Mouse (Mus musculus): ENCODE measurements around the gene Fryl. TPM values are rescaled to one million over a fixed set of nuclear protein-coding genes. Genes with fewer than 3 reads are reported as not detected.

The Fryl gene
- polyA plus RNA-seq, 2 experiments: 26.1 to 26.7 TPM

DNA sequence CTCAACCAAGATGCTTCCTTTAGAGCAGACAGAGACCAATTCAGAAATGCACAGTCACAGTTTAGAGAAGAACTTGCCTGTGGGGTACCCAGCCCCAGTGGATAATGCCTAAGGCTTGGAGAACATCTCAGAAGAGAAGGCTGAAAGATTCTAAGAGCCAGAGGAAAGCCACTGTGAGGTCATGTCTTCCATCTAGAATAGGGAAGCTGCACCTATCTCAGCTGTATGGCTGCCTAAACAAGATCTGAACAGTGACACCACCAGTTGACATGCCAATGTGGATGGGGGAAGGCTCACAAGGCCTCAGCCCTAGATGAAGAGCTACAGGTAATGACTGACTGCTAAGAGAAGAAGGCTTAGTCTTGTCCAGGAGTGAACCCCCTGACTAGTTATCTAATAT lies 27.6 kb upstream of the Fryl start:
- no peak for ATAC-seq (ENCODE audit: low FRiP score, low read depth)
- no peak overlapping the region for H3K9ac ChIP-seq (ENCODE audit: low read depth, low read length, severe bottlenecking)
- H3K27ac ChIP-seq (replicated peaks; ENCODE audit: low read depth, low read length): no peak overlapping the region
- no peak overlapping the region for H3K4me2 ChIP-seq (replicated peaks; ENCODE audit: low read depth, low read length, severe bottlenecking)
- DNase-seq (ENCODE audit: low spot score): no peak
- H3K9me3 ChIP-seq (ENCODE audit: control insufficient read depth, low read length): no peaks in the 10 kb centered on the region
- TF ChIP-seq POLR2A (IDR thresholded peaks at IDR 0.05; ENCODE audit: borderline replicate concordance, extremely low read depth, insufficient read depth, insufficient read length): no peak
- H3K4me1 ChIP-seq (ENCODE audit: control insufficient read depth, insufficient read depth, low read length): peaks cover 4% of the 10 kb centered on the region
- no peak overlapping the region for H3K4me3 ChIP-seq (replicated peaks; ENCODE audit: low read length)
- no peaks in the 10 kb centered on the region for H3K36me3 ChIP-seq (ENCODE audit: control insufficient read depth, insufficient read depth, low read length)
- H3K27me3 ChIP-seq (ENCODE audit: control insufficient read depth, insufficient read depth, low read length): no peaks in the 10 kb centered on the region

DNA sequence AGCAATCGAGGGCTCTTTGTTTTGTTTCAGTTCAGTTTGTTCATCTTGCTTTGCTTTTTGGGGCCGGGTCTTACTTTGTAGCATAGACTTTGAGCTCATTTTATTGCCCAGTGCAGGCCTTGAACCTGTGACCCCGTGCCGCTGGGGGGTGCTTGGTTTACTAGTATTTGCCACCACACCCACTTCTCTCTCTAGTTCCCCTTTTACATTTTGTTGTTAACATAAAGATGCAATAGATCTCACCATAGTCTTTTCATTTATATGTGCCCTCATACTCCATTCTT lies 24.1 kb upstream of the Fryl start:
- Histone ChIP-seq H3K9me3 (ENCODE audit: control insufficient read depth, low read length) (no peaks in the 10 kb centered on the region), H3K9ac (ENCODE audit: low read depth, low read length, severe bottlenecking) (no peak overlapping the region), H3K27ac (replicated peaks; ENCODE audit: low read depth, low read length) (no peak overlapping the region), H3K36me3 (ENCODE audit: control insufficient read depth, insufficient read depth, low read length) (no peaks in the 10 kb centered on the region), H3K27me3 (ENCODE audit: control insufficient read depth, insufficient read depth, low read length) (no peaks in the 10 kb centered on the region), H3K4me3 (replicated peaks; ENCODE audit: low read length) (no peak overlapping the region), H3K4me2 (replicated peaks; ENCODE audit: low read depth, low read length, severe bottlenecking) (no peak overlapping the region), H3K4me1 (ENCODE audit: control insufficient read depth, insufficient read depth, low read length) (peaks cover 4% of the 10 kb centered on the region)
- no peak for TF ChIP-seq POLR2A (IDR thresholded peaks at IDR 0.05; ENCODE audit: borderline replicate concordance, extremely low read depth, insufficient read depth, insufficient read length)
- ATAC-seq (ENCODE audit: low FRiP score, low read depth) (no peak), DNase-seq (ENCODE audit: low spot score) (no peak)
- 52% methylated on average over 4 of the region's 4 CpGs for WGBS

DNA sequence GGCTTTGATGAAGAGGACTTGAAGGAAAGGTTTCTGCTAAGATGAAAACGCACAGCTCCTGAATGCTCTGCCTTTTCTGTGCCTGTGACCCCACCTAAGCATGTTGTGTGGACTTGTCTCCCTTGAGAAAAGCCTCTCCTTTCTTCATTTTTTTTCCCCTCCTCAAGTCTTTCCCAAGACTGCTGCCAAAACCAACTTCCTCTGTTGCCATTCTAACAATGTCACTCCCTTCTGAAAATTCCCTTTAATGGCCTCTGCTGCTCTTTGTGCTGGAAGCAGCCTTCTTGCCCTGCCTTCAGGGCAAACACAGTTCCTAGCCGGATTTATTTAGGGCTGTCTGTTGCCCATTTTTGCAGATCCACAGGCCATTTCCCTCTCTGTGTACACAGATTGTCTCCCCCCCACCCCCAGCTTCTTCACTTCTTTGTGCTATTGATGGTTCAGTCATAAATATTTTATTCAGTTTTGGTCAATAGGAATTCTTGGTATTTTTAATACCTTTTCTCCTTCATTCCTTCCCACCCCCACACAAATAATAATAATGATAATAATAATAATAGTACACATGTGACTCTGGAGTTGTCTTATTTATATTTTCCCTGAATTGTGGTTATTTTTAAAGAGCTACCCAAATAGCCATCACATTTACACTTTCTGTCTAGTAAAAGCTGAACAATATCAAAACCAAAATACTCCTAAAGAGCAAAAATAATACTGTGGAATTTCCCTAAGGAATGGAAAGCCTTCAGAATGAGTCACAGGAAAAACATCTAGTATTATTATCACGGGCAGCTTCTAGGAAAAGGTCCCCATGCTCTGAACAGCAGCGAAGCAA lies 23.5 kb upstream of the Fryl start:
- Histone ChIP-seq H3K27me3 (ENCODE audit: control insufficient read depth, insufficient read depth, low read length) (no peaks in the 10 kb centered on the region), H3K4me1 (ENCODE audit: control insufficient read depth, insufficient read depth, low read length) (peaks cover 4% of the 10 kb centered on the region), H3K27ac (replicated peaks; ENCODE audit: low read depth, low read length) (peak overlapping the region; percentile 33; the same call in 1 of the 2 replicates), H3K4me2 (replicated peaks; ENCODE audit: low read depth, low read length, severe bottlenecking) (no peak overlapping the region), H3K9me3 (ENCODE audit: control insufficient read depth, low read length) (no peaks in the 10 kb centered on the region), H3K9ac (ENCODE audit: low read depth, low read length, severe bottlenecking) (no peak overlapping the region), H3K4me3 (replicated peaks; ENCODE audit: low read length) (no peak overlapping the region), H3K36me3 (ENCODE audit: control insufficient read depth, insufficient read depth, low read length) (no peaks in the 10 kb centered on the region)
- TF ChIP-seq POLR2A (IDR thresholded peaks at IDR 0.05; ENCODE audit: borderline replicate concordance, extremely low read depth, insufficient read depth, insufficient read length): no peak
- ATAC-seq (ENCODE audit: low FRiP score, low read depth) (no peak), DNase-seq (ENCODE audit: low spot score) (peak; percentile 9)
- WGBS: 50% methylated on average over 4 of the region's 4 CpGs

DNA sequence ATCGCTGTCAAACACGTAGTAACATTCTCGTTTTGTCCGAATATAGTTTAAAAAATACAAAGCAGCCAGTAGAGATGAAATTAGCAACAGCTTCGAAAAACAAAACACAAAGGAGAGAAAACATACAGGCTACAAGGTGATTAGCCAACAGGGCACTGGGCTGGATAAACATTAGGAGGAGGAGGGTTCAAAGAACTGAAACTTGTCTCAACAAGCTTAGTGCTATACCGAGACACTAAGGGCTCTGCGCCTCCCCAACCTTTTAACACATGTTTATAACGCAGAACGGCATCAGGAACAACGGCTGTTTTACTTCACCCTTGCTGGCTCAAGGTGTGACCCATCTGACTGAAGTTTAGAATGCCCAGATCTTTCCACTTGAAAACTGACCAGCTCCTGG lies 22.8 kb upstream of the Fryl start:
- H3K9ac ChIP-seq (ENCODE audit: low read depth, low read length, severe bottlenecking): no peak overlapping the region
- peaks cover 4% of the 10 kb centered on the region for H3K4me1 ChIP-seq (ENCODE audit: control insufficient read depth, insufficient read depth, low read length)
- ATAC-seq (ENCODE audit: low FRiP score, low read depth) (no peak), DNase-seq (ENCODE audit: low spot score) (no peak)
- H3K4me2 ChIP-seq (replicated peaks; ENCODE audit: low read depth, low read length, severe bottlenecking): no peak overlapping the region
- no peaks in the 10 kb centered on the region for H3K36me3 ChIP-seq (ENCODE audit: control insufficient read depth, insufficient read depth, low read length)
- H3K27me3 ChIP-seq (ENCODE audit: control insufficient read depth, insufficient read depth, low read length): no peaks in the 10 kb centered on the region
- H3K4me3 ChIP-seq (replicated peaks; ENCODE audit: low read length): no peak overlapping the region
- no peak overlapping the region for H3K27ac ChIP-seq (replicated peaks; ENCODE audit: low read depth, low read length)
- H3K9me3 ChIP-seq (ENCODE audit: control insufficient read depth, low read length): no peaks in the 10 kb centered on the region
- WGBS: 44% methylated on average over 10 of the region's 10 CpGs
- no peak for TF ChIP-seq POLR2A (IDR thresholded peaks at IDR 0.05; ENCODE audit: borderline replicate concordance, extremely low read depth, insufficient read depth, insufficient read length)

DNA sequence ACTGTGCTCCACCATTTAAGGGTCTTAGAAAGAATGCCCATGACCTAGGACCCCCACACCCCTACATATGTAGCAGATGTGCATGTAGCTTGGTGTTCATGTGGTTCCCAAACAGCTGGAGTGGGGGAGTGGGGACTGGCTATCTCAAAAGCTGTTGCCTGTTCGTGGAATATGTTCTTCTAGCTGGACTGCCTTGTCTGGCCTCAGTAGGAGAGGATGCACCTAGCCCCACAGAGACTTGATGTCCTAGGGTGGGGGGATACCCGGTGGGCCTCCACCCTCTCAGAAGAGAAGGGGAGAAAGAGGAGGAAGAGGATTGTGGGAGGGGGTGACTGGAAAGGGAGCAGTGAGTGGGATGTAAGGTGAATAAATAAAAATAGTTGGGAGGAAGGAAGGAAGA lies 18.5 kb upstream of the Fryl start:
- Histone ChIP-seq H3K27ac (replicated peaks; ENCODE audit: low read depth, low read length) (no peak overlapping the region), H3K9me3 (ENCODE audit: control insufficient read depth, low read length) (no peaks in the 10 kb centered on the region), H3K9ac (ENCODE audit: low read depth, low read length, severe bottlenecking) (no peak overlapping the region), H3K27me3 (ENCODE audit: control insufficient read depth, insufficient read depth, low read length) (no peaks in the 10 kb centered on the region), H3K4me3 (replicated peaks; ENCODE audit: low read length) (no peak overlapping the region), H3K36me3 (ENCODE audit: control insufficient read depth, insufficient read depth, low read length) (no peaks in the 10 kb centered on the region), H3K4me2 (replicated peaks; ENCODE audit: low read depth, low read length, severe bottlenecking) (no peak overlapping the region), H3K4me1 (ENCODE audit: control insufficient read depth, insufficient read depth, low read length) (peaks cover 3% of the 10 kb centered on the region)
- no peak for ATAC-seq (ENCODE audit: low FRiP score, low read depth)
- TF ChIP-seq POLR2A (IDR thresholded peaks at IDR 0.05; ENCODE audit: borderline replicate concordance, extremely low read depth, insufficient read depth, insufficient read length): no peak
- no peak for DNase-seq (ENCODE audit: low spot score)
- WGBS: 78% methylated on average over 2 of the region's 2 CpGs

Measured in limb, embryonic 14.5 days (tissue).